Mouse (Mus musculus) olfactory bulb, adult 2 months (tissue): Measurements from ENCODE around the gene Pck2.

Source experiments
- CTCF ChIP-seq: fragments of 200-500 bp; IDR thresholded peaks from 2 replicates; pipeline ENCODE4 v1.5.1; 2012; ENCODE audit warnings: low read depth, mild to moderate bottlenecking, low read length, moderate library complexity; ENCODE audit not compliant: insufficient read depth
- POLR2A ChIP-seq: fragments of 200-500 bp; IDR thresholded peaks from 2 replicates; pipeline ENCODE4 v1.6.1; 2012; ENCODE audit warnings: mild to moderate bottlenecking, low read depth, low read length, moderate library complexity; ENCODE audit not compliant: insufficient read depth

DNA sequence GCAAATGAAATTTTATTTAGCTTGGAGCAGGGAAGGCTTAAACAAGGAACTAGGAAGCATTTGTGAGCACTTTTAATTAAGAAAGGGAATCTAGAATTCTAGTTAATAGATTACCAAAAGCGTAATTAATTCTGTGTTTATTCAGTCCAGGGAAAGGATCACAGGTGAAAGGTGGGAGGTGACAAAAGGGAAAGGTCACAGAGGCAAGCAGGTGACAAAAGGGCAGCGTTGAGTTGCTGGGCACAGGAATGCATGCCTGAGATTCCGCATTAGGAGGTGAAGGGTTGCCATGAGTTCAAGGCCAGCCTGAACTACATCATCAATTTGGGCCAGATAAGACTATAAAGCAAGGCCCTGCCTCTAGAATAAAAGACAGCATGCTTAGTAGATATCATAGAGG is 27.4 kb downstream of the Pck2 start:
- TF ChIP-seq CTCF (no peak), POLR2A (no peak)
